In the genomic region with DNA sequence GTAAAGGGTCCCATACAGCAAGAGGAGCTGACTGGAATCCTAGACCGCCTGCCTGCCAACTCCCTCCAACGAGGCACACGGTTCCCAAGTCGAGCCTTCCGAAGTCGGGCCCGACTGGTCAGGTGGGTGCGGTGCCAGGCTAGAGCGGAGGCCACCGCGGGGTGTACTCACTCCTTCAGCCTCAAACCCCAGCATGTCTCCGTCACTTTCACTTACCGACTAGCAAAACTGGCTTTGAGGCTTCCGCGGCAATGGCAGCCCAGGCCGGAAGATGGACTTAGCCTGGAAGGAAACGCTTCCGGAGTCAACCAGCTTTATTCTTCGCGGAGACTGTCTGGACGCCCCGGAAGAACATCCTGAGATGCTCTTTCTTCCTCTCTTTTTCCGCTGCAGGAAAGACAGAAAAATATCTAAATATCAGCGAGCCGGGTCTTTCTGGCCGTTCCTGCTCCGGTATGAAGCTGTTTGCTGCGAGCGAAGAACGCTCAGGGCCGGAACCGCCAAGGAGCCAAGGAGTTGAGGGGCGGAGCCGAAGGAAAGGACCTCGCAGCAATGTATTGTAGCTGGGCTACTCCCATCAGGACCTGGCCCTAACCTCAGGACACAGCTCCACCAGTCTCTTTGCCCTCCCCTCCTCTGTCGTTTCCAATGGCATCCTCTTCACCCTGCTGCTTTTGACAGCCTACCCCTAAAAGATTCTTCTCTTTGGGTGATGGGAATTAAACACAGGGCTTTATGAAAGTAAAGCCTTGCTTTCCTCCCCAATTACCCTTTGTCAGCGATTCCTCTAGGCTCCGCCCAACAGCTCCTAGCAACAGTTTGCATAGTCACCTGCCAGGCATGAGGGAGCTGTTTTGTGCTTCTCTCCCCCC, we compare ENCODE assay signal across 8 mouse cellular contexts. TPM values are rescaled to one million over a fixed set of nuclear protein-coding genes. Genes with fewer than 3 reads are reported as not detected.
DNase-seq lines count a peak whose midpoint lies in the region; ATAC-seq and TF ChIP-seq lines count a peak whose summit lies in the region.

No protein-coding gene starts in this region.

- peak overlapping the region; percentile 86 for H3K27ac ChIP-seq in ES-E14 (ENCODE audit: insufficient read depth, low read depth, low read length, poor library complexity, severe bottlenecking)
- peak overlapping the region; percentile 96 for H3K27ac ChIP-seq in forebrain, embryonic 14.5 days (ENCODE audit: low read depth, low read length)
- H3K27ac ChIP-seq in liver, postnatal 0 days (ENCODE audit: low read depth): peak overlapping the region; percentile 95
- peak overlapping the region; percentile 99 for H3K27ac ChIP-seq in neural tube, embryonic 13.5 days (replicated peaks)

- peak overlapping the region; percentile 96 for H3K9ac ChIP-seq in ES-E14 (ENCODE audit: insufficient read depth, low read depth, low read length, poor library complexity, severe bottlenecking)
- H3K9ac ChIP-seq in forebrain, embryonic 14.5 days (ENCODE audit: low read length): peak overlapping the region; percentile 74
- H3K9ac ChIP-seq in liver, postnatal 0 days (replicated peaks): peak overlapping the region; percentile 94
- peak overlapping the region; percentile 88 for H3K9ac ChIP-seq in neural tube, embryonic 13.5 days

- TF ChIP-seq CTCF in liver, postnatal 0 days (IDR thresholded peaks at IDR 0.05; ENCODE audit: low read depth): no peak

- peak overlapping the region; percentile 79 to 97 for H3K4me3 ChIP-seq in ES-E14 (ENCODE audit: insufficient read depth in 1 of 2, low read depth in 1 of 2, low read length in 2 of 2, poor library complexity in 1 of 2, severe bottlenecking in 1 of 2)
- H3K4me3 ChIP-seq in forebrain, embryonic 14.5 days (ENCODE audit: low read depth, low read length): peak overlapping the region; percentile 72
- H3K4me3 ChIP-seq in liver, postnatal 0 days (ENCODE audit: low read depth, low read length): peak overlapping the region; percentile 94
- H3K4me3 ChIP-seq in neural tube, embryonic 13.5 days: peak overlapping the region; percentile 90

- DNase-seq in ES-E14 (ENCODE audit: low read depth, low spot score): peak; percentile 80
- DNase-seq in cerebellum, adult 11-12 months: peak; percentile 87
- DNase-seq in forebrain, embryonic 14.5 days (ENCODE audit: low spot score): peak; percentile 98
- DNase-seq in heart, postnatal 14 days: peak; percentile 73 to 83
- peak; percentile 86 for DNase-seq in layer of hippocampus, adult 11-12 months (ENCODE audit: low spot score)
- peak; percentile 82 for DNase-seq in liver, postnatal 0 days
- peak; percentile 95 for DNase-seq in telencephalon, adult 2 months (ENCODE audit: low read depth, low spot score)

- under 1% methylated on average over 38 of the region's 38 CpGs for WGBS in forebrain, embryonic 14.5 days
- under 1% methylated on average over 38 of the region's 38 CpGs for WGBS in liver, postnatal 0 days (ENCODE audit: insufficient replicate concordance)
- under 1% methylated on average over 38 of the region's 38 CpGs for WGBS in neural tube, embryonic 13.5 days

- peak overlapping the region; percentile 88 for H3K4me2 ChIP-seq in forebrain, embryonic 14.5 days (ENCODE audit: low read length)
- peak overlapping the region; percentile 93 for H3K4me2 ChIP-seq in liver, postnatal 0 days (ENCODE audit: low read depth, low read length)
- peak overlapping the region; percentile 92 for H3K4me2 ChIP-seq in neural tube, embryonic 13.5 days

- TF ChIP-seq EP300 in liver, postnatal 0 days (IDR thresholded peaks at IDR 0.05; ENCODE audit: low read depth): peak; percentile 60; the same call in 1 of the 2 replicates

- intact Hi-C loops in heart, postnatal 14 days (cut with DNase I): no loop called here

- H3K9me3 ChIP-seq in ES-E14 (ENCODE audit: control insufficient read depth, insufficient read depth, low read depth, low read length): no peaks in the 10 kb centered on the region
- no peaks in the 10 kb centered on the region for H3K9me3 ChIP-seq in forebrain, embryonic 14.5 days (replicated peaks; ENCODE audit: control insufficient read depth, low read length)
- H3K9me3 ChIP-seq in liver, postnatal 0 days (ENCODE audit: low read length): no peaks in the 10 kb centered on the region
- H3K9me3 ChIP-seq in neural tube, embryonic 13.5 days: no peaks in the 10 kb centered on the region

- no peaks in the 10 kb centered on the region for H3K27me3 ChIP-seq in forebrain, embryonic 14.5 days (replicated peaks; ENCODE audit: control insufficient read depth, insufficient read depth, low read length)
- H3K27me3 ChIP-seq in liver, postnatal 0 days (ENCODE audit: insufficient read depth, low read length): no peaks in the 10 kb centered on the region
- H3K27me3 ChIP-seq in neural tube, embryonic 13.5 days: no peaks in the 10 kb centered on the region

- in situ Hi-C loops in ES-E14 (cut with MboI; ENCODE audit: low sequenced_read_pairs in 2 of 2, unreplicated experiment in 2 of 2): no loop called here

- H3K4me1 ChIP-seq in ES-E14 (ENCODE audit: control insufficient read depth in 2 of 2, insufficient read depth in 2 of 2, low read length in 2 of 2, poor library complexity in 1 of 2): peaks cover 0 to 2% of the 10 kb centered on the region in 2 experiments; a peak in 1 of 4 replicates
- peaks cover 7% of the 10 kb centered on the region for H3K4me1 ChIP-seq in forebrain, embryonic 14.5 days (ENCODE audit: control insufficient read depth, insufficient read depth, low read length)
- H3K4me1 ChIP-seq in liver, postnatal 0 days (ENCODE audit: insufficient read depth): peaks cover 11% of the 10 kb centered on the region
- peaks cover 22% of the 10 kb centered on the region for H3K4me1 ChIP-seq in neural tube, embryonic 13.5 days (replicated peaks)

- H3K36me3 ChIP-seq in ES-E14 (ENCODE audit: control insufficient read depth, insufficient read depth, low read length, poor library complexity, severe bottlenecking): no peaks in the 10 kb centered on the region; the same call in 1 of the 2 replicates
- H3K36me3 ChIP-seq in forebrain, embryonic 14.5 days (ENCODE audit: control insufficient read depth, insufficient read depth, low read length): peaks cover 25% of the 10 kb centered on the region
- H3K36me3 ChIP-seq in liver, postnatal 0 days (replicated peaks; ENCODE audit: insufficient read depth, low read length): peaks cover 21% of the 10 kb centered on the region
- peaks cover 22% of the 10 kb centered on the region for H3K36me3 ChIP-seq in neural tube, embryonic 13.5 days

- ATAC-seq in forebrain, embryonic 14.5 days: peak; percentile 97
- ATAC-seq in liver, postnatal 0 days: peak; percentile 93
- ATAC-seq in neural tube, embryonic 13.5 days (ENCODE audit: low read depth): peak; percentile 96

TF ChIP-seq in ES-E14, 5 proteins besides CTCF, POLR2A, EP300 and RAD21:
- TF ChIP-seq ZC3H11A (IDR thresholded peaks at IDR 0.05; ENCODE audit: borderline replicate concordance, low read depth, low read length): no peak
- no peak for TF ChIP-seq ZNF384 (IDR thresholded peaks at IDR 0.05; ENCODE audit: low read depth, low read length)
- TF ChIP-seq HCFC1 (IDR thresholded peaks at IDR 0.05; ENCODE audit: borderline replicate concordance, insufficient read depth, low read length): peak; percentile 75
- peak; percentile 72 for TF ChIP-seq CHD2 (IDR thresholded peaks at IDR 0.05; ENCODE audit: low read depth, low read length)
- peak; percentile 92 for TF ChIP-seq MAFK (IDR thresholded peaks at IDR 0.05; ENCODE audit: insufficient read depth, low read depth, low read length)

RNA-seq across cellular contexts. Expression of a gene that starts 8.1 kb away (rescaled TPM):
- 40.5 and 41.5 TPM in 2 replicates for total RNA-seq in ES-E14 (2012; rRNA removed)
- polyA plus RNA-seq in forebrain, embryonic 14.5 days (2014; fragmentation: Nextera tagmentation; extraction: Ambion mirVana): 19.2 and 24.9 TPM in 2 replicates
- total RNA-seq in heart, postnatal 14 days (2021): 10 to 100 TPM; 41.6 to 47.5 TPM
- 2.7 and 3.0 TPM in 2 replicates for polyA plus RNA-seq in liver, postnatal 0 days (2015; fragmentation: Nextera tagmentation; extraction: Ambion mirVana)
- polyA plus RNA-seq in neural tube, embryonic 13.5 days (2015; fragmentation: Nextera tagmentation; extraction: Ambion mirVana): 21.3 and 25.1 TPM in 2 replicates

RNA-seq across cellular contexts. Expression of a gene that starts 12.1 kb away (rescaled TPM):
- total RNA-seq in ES-E14 (2012; rRNA removed): 11.9 and 12.4 TPM in 2 replicates
- 8.5 and 8.7 TPM in 2 replicates for polyA plus RNA-seq in forebrain, embryonic 14.5 days (2014; fragmentation: Nextera tagmentation; extraction: Ambion mirVana)
- total RNA-seq in heart, postnatal 14 days (2021): 1 to 10 TPM; 5.5 to 6.2 TPM
- polyA plus RNA-seq in liver, postnatal 0 days (2015; fragmentation: Nextera tagmentation; extraction: Ambion mirVana): 0.83 and 1.4 TPM in 2 replicates
- 7.9 and 9.3 TPM in 2 replicates for polyA plus RNA-seq in neural tube, embryonic 13.5 days (2015; fragmentation: Nextera tagmentation; extraction: Ambion mirVana)

RNA-seq across cellular contexts. Expression of a gene that starts 12.1 kb away (rescaled TPM):
- total RNA-seq in ES-E14 (2012; rRNA removed): 8.0 and 10.8 TPM in 2 replicates
- 10.5 and 11.4 TPM in 2 replicates for polyA plus RNA-seq in forebrain, embryonic 14.5 days (2014; fragmentation: Nextera tagmentation; extraction: Ambion mirVana)
- total RNA-seq in heart, postnatal 14 days (2021): 1 to 10 TPM; 5.0 to 5.6 TPM
- 1.3 and 1.4 TPM in 2 replicates for polyA plus RNA-seq in liver, postnatal 0 days (2015; fragmentation: Nextera tagmentation; extraction: Ambion mirVana)
- polyA plus RNA-seq in neural tube, embryonic 13.5 days (2015; fragmentation: Nextera tagmentation; extraction: Ambion mirVana): 12.6 and 13.5 TPM in 2 replicates

RNA-seq across cellular contexts. Expression of a gene that starts 12.2 kb away (rescaled TPM):
- 40.2 and 41.0 TPM in 2 replicates for total RNA-seq in ES-E14 (2012; rRNA removed)
- 69.6 and 85.6 TPM in 2 replicates for polyA plus RNA-seq in forebrain, embryonic 14.5 days (2014; fragmentation: Nextera tagmentation; extraction: Ambion mirVana)
- 10 to 100 TPM; 41.3 to 42.4 TPM for total RNA-seq in heart, postnatal 14 days (2021)
- 5.6 and 6.2 TPM in 2 replicates for polyA plus RNA-seq in liver, postnatal 0 days (2015; fragmentation: Nextera tagmentation; extraction: Ambion mirVana)
- 52.9 and 53.8 TPM in 2 replicates for polyA plus RNA-seq in neural tube, embryonic 13.5 days (2015; fragmentation: Nextera tagmentation; extraction: Ambion mirVana)

Comparison
In these comparisons a context has a peak if more than half of its experiments do, and no peak if none do; other contexts are left out.
1. Peak in every context shown above with its lines: DNase-seq, ATAC-seq, H3K4me3 ChIP-seq and H3K27ac ChIP-seq.